Mouse (Mus musculus): ENCODE measurements at regions not wholly inside any gene's neighbourhood (a gene's known extent, or its start where the extent isn't known, plus 50 kb on each side); places are given as distances from the start of the nearest gene placed in this dataset.

DNA sequence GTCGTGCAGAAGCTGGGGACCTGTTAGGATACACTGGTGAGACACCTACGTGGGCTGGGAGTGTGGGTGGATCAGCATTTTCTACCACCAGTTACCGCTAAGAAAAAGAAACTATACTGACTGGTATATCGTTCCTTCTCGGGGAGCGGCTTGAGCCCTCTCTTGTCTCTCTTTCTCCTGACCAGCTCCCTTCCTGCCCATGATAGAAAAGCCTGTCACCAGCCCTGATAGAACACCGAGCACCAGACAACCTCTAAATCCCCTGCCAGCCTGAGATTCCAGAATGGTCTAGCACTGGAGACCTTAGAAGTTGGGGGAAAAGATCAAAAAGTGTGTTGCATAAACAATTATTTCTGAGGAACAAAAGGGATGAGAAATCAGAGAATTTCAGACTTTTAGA lies 76.3 kb upstream of the Kcnd3 start:
- no peak for DNase-seq (ENCODE audit: extremely low spot score)

DNA sequence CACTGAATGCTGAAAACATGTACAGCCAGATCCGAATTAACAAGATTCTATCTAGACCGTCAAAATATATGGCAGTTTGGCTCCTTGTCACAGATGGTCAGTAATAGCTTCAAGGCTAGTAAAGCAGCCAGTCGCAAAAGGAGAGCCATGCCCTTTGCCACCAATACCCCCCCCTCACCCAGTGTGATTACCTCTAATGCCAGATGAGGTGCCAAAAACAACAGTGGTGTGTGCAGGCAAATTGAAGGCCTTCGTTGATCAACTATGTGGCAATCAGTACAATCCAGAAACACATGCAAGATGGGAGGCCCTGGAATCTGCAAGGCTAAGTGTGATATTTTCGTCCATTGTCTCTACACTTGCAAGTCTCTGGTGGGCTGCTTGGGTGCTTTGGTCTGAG lies 75.8 kb upstream of the Kcnd3 start:
- DNase-seq (ENCODE audit: extremely low spot score) = no peak

DNA sequence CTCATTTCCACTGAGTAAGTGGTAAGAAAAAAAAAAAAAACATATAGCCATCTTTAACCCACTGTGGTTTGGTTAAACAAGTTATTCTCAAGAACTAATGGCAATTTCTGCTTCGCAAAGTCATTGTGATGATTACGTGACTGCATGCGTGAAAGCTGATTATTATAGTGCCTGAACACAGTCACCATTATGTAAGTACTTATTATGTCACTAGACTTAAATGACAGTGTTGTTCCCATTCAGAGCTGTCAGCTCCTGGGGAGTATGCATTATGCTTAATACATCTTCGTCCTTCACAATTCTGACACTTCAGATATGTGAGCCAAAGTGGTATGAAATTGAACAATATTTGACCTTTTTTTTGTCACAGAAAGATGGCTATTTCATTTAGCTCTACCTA lies 71.3 kb upstream of the Kcnd3 start:
- DNase-seq (ENCODE audit: extremely low spot score) = no peak

DNA sequence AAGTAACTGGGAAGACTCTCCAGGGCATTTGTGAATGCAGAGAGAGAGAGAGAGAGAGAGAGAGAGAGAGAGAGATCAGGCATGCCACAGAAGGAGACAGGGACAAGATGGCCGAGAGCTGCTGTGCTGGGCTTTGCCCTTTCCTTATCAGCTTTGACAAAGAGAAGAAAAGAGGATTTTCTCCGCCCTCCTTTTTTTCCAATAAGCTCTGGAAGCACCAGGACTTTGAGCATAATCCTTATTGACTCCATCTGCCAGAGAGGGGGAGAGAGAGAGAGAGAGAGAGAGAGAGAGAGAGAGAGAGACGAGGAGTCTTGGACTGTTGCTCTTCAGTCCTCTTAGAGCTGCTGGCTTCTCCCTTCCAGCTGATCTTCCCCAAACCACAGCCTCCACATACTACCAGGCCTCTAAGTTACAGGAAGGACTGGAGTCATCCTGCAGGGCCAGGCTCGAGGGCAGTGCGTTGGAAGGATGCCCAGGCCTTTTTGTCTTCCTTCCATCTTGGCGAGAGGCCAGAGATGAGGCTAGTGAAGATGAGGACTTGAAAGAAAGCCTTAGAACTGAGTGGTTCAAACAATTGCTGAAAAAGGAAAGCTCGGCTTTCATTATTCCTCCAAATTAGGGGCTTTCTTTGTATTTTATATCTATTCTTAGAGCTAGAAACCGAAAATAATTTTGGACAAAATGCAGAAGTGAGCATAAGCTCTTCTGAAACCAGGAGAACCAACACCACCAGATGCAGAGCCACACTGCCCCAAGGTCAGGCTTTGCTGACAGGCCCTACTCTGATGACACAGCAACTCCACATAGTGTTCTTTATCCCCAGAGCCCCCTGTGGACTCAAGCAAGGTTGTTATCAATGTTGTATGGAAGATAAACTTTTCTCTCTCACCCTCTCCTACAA lies 59.3 kb upstream of the Kcnd3 start:
- DNase-seq (ENCODE audit: extremely low spot score) = no peak

Measured in embryo, embryonic 9.5 days (tissue).